Mouse (Mus musculus): ENCODE measurements around the gene Lrat.

- TF ChIP-seq EP300 (IDR thresholded peaks at IDR 0.05; ENCODE audit: low read depth) (no peak), CTCF (IDR thresholded peaks at IDR 0.05; ENCODE audit: low read depth) (no peak)
Observed at GRCm38 (mm10) chr3:82876372-82876739, 27.4 kb downstream of the Lrat start, which contains the start of gene Rbm46.
